Mouse (Mus musculus) midbrain, postnatal 0 days (tissue): ENCODE data around the gene Arhgdia. TPM values are rescaled to one million over a fixed set of nuclear protein-coding genes. Genes with fewer than 3 reads are reported as not detected.
"Not testable (repeated sequence)": the region's sequence is repeated elsewhere in the genome, so short reads cannot be mapped to it uniquely, and the experiment has no call there.

ENCODE experiments used
- ATAC-seq: fragments of 200-750 bp; cut with Nextera tagmentation; 2 replicates; pipeline ENCODE4 v1.8.0; 2017; ENCODE audit warnings: moderate number of reproducible peaks, mild to moderate bottlenecking, moderate TSS enrichment, moderate library complexity; ENCODE audit not compliant: low FRiP score
- DNase-seq: peaks from one replicate; pipeline ENCODE4 v3.0.0-alpha.2; 2015; ENCODE audit warnings: low spot score
- H3K27ac ChIP-seq: fragments of 300-500 bp; sonication (generic); 2 replicates; pipeline ENCODE4 v1.5.1; 2014; ENCODE audit warnings: low read depth, mild to moderate bottlenecking, low read length, mixed read lengths
- H3K27me3 ChIP-seq: fragments of 300-500 bp; sonication (generic); 2 replicates; pipeline ENCODE4 v1.6.1; 2014; ENCODE audit warnings: low read length, control low read depth, mixed read lengths; ENCODE audit not compliant: insufficient read depth
- H3K36me3 ChIP-seq: fragments of 300-500 bp; sonication (generic); 2 replicates; pipeline ENCODE4 v1.6.1; 2014; ENCODE audit warnings: low read length, control low read depth, mixed read lengths; ENCODE audit not compliant: insufficient read depth
- H3K4me1 ChIP-seq: fragments of 300-500 bp; sonication (generic); 2 replicates; pipeline ENCODE4 v1.6.1; 2014; ENCODE audit warnings: mild to moderate bottlenecking, control low read depth, antibody characterized with exemption, low read length, mixed read lengths; ENCODE audit not compliant: insufficient read depth
- H3K4me2 ChIP-seq: fragments of 300-500 bp; sonication (generic); 2 replicates; pipeline ENCODE4 v1.6.1; 2014; ENCODE audit warnings: low read depth, mild to moderate bottlenecking, low read length, mixed read lengths; ENCODE audit not compliant: poor library complexity, severe bottlenecking
- H3K4me3 ChIP-seq: fragments of 300-500 bp; sonication (generic); 2 replicates; pipeline ENCODE4 v1.5.1; 2014; ENCODE audit warnings: low read depth, mild to moderate bottlenecking, low read length, moderate library complexity
- H3K9ac ChIP-seq: fragments of 300-500 bp; sonication (generic); replicated peaks from 2 replicates; pipeline ENCODE4 v1.6.1; 2014; ENCODE audit warnings: mild to moderate bottlenecking, low read length, moderate library complexity, mixed read lengths; ENCODE audit not compliant: poor library complexity, severe bottlenecking
- H3K9me3 ChIP-seq: fragments of 300-500 bp; sonication (generic); 2 replicates; pipeline ENCODE4 v1.6.1; 2016; ENCODE audit warnings: low read length, control low read depth
- CTCF ChIP-seq: IDR thresholded peaks from 2 replicates; pipeline ENCODE4 v1.5.1; 2016; ENCODE audit warnings: antibody characterized with exemption, mild to moderate bottlenecking
- WGBS: fragments of 180-500 bp; shearing (Covaris S2); extraction: QIAGEN DNeasy Blood & Tissue Kit; methylation state at CpG from one replicate; pipeline ENCODE4 v1.1.7; 2014; 5-methylcytosine and 5-hydroxymethylcytosine counted together
- polyA plus RNA-seq: library from polyadenylated mRNA; unstranded; fragments of >200 nt; fragmentation: Nextera tagmentation; extraction: Ambion mirVana; gene quantifications from 2 replicates; pipeline ENCODE4 v1.2.1, GENCODE M21; 2015
- total RNA-seq: library from RNA; depleted of rRNA; stranded (reverse); fragments of >200 nt; gene quantifications from 2 replicates; pipeline ENCODE4 v1.2.3, GENCODE M21; 2014

The Arhgdia gene
- total and polyA plus RNA-seq, 2 experiments from 2014 or later, result 286 to 390 TPM

DNA sequence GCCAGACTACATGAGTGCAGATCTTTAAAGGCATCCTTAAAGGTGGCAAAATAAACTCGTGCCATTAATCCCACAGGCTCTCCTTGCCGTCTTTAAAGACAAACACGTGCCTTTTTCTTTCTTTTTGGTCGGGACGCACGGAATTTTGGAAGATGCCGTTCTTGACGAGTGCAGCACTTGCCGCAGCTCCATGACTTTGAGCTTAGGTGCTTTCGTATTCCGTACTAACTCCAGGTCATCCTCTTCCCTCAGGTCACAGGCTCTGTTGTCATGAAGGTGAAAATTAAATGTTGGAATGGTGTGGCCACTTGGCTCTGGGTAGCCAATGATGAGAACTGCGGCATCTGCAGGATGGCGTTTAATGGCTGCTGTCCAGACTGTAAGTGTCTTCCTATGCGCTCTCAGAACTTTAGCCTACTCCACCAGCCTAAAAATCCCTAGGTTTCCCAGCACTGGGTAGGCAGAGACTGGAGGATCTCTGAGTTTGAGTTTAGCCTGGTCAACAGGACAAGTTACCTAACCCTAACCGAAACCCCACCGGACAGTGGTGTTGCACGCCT lies 17.6 kb upstream of the Arhgdia start:
- no peak for DNase-seq
- Histone ChIP-seq H3K4me1 (peaks cover 12% of the 10 kb centered on the region), H3K9me3 (no peaks in the 10 kb centered on the region), H3K27ac (peak overlapping the region; percentile 67; the same call in 1 of the 2 replicates), H3K27me3 (no peaks in the 10 kb centered on the region), H3K9ac (peak overlapping the region; percentile 97), H3K4me2 (peak overlapping the region; percentile 84), H3K4me3 (peak overlapping the region; percentile 99), H3K36me3 (peaks cover 32% of the 10 kb centered on the region)
- ATAC-seq, result no peak
- WGBS, result 49% methylated on average over 17 of the region's 17 CpGs
- TF ChIP-seq CTCF, result no peak

DNA sequence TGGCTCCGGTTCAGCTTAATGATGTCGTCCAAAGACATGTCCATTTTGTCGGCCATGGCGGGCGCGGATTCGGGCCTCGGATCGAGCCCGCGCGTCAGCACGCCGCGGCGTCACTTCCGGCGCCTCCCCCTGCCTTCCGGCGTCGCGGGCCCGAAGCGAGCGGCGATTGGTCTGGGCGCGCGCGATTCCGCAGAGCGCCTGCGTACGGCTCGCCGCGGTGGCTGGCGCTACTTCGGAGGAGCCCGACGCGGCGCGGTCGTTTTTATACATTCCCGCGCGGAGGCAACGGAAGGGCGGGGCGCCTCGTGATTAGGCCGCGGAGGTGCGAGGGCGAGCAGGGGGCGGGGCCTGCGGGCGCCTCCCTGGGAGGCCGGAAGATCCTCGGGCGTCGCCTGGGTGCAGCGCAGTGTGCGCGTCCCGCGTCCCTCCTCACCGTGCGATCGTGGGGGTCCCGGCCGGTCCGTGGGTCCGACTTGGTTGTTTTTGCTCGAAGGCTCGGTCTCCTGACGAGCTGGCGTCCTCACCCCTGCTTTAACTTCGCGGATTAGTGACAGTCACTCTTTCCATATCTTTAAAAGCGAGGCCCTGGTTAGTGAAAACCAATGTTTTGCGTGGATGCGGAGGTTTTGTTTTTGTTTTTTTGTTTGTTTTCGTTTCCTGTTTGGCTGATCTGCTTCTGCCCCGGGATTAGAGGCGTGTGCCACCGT lies 17.0 kb upstream of the Arhgdia start, which contains the start of the genes Alyref and Anapc11:
TSS of gene Alyref (minus strand) at position 83 of the 707 bp plus-strand sequence.
TSS of gene Anapc11 (plus strand) at position 139 of the 707 bp plus-strand sequence.
- no peak for TF ChIP-seq CTCF
- Histone ChIP-seq H3K9ac (peak within 1 kb of the TSS; percentile 97), H3K27me3 (no peaks in the 10 kb centered on the region), H3K36me3 (peaks cover 34% of the 10 kb centered on the region), H3K4me2 (peak within 1 kb of the TSS; percentile 84), H3K9me3 (no peaks in the 10 kb centered on the region), H3K4me1 (peaks cover 12% of the 10 kb centered on the region), H3K27ac (peak within 1 kb of the TSS; percentile 90), H3K4me3 (peak within 1 kb of the TSS; percentile 99)
- DNase-seq, result peak; percentile 97
- peak; percentile 96 for ATAC-seq
- under 1% methylated on average over 74 of the region's 88 CpGs for WGBS

DNA sequence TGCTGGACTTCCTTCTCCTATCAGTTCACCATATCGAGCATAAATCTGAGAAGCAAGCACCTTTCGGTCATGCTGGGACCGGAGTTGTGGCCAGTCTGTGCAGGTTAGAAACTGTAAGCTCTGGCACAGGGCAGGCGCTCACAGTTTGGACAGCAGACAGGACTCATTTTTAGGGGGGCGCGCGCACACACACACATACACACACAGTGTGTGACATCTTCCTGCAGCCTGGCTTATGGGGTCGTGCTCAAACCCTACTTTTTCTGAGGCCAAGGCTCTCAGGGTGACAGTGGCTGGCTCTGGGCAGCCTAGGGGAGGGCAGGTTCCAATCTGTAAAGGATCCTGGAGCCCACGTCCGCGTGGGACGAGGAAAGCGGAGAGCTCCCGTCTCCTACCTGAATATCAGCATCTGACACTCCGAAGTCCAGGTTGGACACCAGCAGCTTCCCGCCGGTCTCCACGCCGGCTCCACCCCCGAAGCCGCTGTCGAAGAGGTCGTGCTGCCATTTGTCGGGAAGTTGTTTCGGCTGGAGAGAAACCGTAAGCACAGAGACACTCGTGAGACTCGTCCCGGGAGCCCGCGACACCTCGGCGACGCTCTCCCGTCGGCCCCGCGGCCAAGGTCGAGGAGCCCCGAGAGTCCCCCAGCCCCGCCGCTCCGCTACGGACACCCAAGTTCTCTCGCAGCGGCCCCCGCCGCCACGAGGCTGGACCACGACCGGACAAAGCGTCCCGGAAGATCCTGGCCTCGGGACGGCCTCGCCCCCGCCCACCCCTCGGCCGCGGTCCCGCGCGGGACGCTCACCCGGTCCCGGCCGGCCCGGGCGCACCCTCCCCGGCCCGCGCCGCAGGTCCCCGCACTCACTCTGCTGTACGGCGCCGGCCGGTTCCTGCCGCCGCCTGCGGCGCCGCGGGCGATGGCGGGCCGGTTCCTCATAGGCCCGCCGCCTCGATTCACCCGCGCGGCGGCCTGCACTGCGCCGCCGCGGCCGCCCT lies 16.1 kb upstream of the Arhgdia start:
- ATAC-seq (no peak; the same call in 1 of the 2 replicates), DNase-seq (no peak)
- no peaks in the 10 kb centered on the region for H3K9me3 ChIP-seq
- peaks cover 33% of the 10 kb centered on the region for H3K36me3 ChIP-seq
- peak overlapping the region; percentile 84 for H3K4me2 ChIP-seq
- peak overlapping the region; percentile 90 for H3K27ac ChIP-seq
- peak overlapping the region; percentile 99 for H3K4me3 ChIP-seq
- H3K4me1 ChIP-seq, result peaks cover 12% of the 10 kb centered on the region
- 8% methylated on average over 66 of the region's 99 CpGs for WGBS
- TF ChIP-seq CTCF, result no peak
- H3K27me3 ChIP-seq, result no peaks in the 10 kb centered on the region
- peak overlapping the region; percentile 97 for H3K9ac ChIP-seq

DNA sequence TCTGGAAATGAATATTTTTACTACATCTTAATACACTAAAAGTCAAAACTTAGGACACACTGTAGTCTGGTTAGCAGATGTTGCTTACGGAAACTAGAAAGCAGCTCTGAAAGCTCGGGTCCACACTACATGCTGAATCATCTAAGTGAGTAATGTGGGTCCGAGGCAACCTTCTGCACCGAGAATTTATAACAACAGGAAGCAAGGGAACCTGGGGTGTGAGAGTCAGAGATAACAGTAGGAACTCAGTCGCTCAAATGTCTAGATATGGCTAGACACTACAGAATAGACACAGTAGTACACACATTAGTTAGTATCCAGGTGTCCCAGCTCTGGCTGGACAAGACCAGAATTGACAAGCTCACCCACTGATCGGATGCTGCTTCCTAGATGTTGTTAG lies 7.1 kb upstream of the Arhgdia start:
- no peak overlapping the region for H3K4me3 ChIP-seq
- no peak overlapping the region for H3K4me2 ChIP-seq
- no peaks in the 10 kb centered on the region for H3K9me3 ChIP-seq
- H3K4me1 ChIP-seq, result no peaks in the 10 kb centered on the region
- no peak overlapping the region for H3K27ac ChIP-seq
- no peak overlapping the region for H3K9ac ChIP-seq
- DNase-seq, result no peak
- WGBS, result 94% methylated on average over 6 of the region's 6 CpGs
- no peak for TF ChIP-seq CTCF
- ATAC-seq, result no peak
- peaks cover 51% of the 10 kb centered on the region for H3K36me3 ChIP-seq
- H3K27me3 ChIP-seq, result no peaks in the 10 kb centered on the region

DNA sequence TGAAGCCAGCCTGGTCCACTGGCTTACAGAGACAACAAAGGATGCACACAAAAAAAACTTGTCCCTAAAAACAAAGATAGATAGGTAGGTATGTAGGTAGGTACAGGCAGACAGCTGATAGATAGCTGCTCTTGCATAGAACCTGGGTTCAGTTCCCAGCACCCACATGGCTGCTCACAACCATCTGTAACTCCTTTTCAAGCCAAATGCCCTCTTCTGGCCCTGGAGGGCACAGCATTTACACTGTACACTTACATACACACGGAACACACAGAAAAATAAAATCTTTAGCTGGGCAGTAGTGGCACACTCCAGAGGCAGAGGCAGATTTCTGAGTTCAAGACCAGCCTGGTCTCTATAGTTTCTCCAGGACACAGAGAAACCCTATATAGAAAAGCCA lies 2.5 kb upstream of the Arhgdia start:
- Histone ChIP-seq H3K4me3 (no peak overlapping the region), H3K27me3 (no peaks in the 10 kb centered on the region), H3K27ac (no peak overlapping the region), H3K4me2 (no peak overlapping the region), H3K9me3 (no peaks in the 10 kb centered on the region), H3K36me3 (peaks cover 34% of the 10 kb centered on the region), H3K9ac (no peak overlapping the region), H3K4me1 (peaks cover 5% of the 10 kb centered on the region)
- no peak for ATAC-seq
- DNase-seq, result no peak
- no peak for TF ChIP-seq CTCF
- 96% methylated on average over 1 of the region's 1 CpGs for WGBS

DNA sequence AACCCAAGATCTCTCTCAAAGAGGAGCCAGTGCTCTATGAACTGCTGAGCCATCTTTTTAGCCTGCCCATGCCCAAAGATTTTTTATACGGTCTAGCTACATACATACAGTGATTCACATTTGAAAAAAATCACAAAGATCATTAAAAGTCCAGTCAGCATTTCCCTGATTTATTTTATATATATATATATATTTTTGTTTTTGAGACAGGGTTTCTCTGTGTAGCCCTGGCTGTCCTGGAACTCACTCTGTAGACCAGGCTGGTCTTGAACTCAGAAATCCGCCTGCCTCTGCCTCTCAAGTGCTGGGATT lies 1.5 kb upstream of the Arhgdia start:
- H3K27me3 ChIP-seq, H3K27ac ChIP-seq, ATAC-seq, H3K4me2 ChIP-seq, H3K4me3 ChIP-seq, DNase-seq, H3K9me3 ChIP-seq, H3K9ac ChIP-seq, H3K4me1 ChIP-seq: not testable (repeated sequence)
- WGBS, result 88% methylated on average over 2 of the region's 2 CpGs
- H3K36me3 ChIP-seq, result peaks cover 37% of the 10 kb centered on the region
